Mouse (Mus musculus): Measurements from ENCODE around the gene Stk24. TPM values are rescaled to one million over a fixed set of nuclear protein-coding genes. Genes with fewer than 3 reads are reported as not detected.
A peak's percentile ranks its signal among the peaks of the same experiment; 100 is the strongest.

Stk24 gene
- polyA plus RNA-seq, 1 experiment from 2014 or later = 45.3 TPM

GRCm38 (mm10) chr14:121256896-121257295, 122.9 kb downstream of the Stk24 start:
- Histone ChIP-seq H3K4me3 (ENCODE audit: low read depth, low read length) (no peak overlapping the region), H3K4me1 (ENCODE audit: control insufficient read depth, insufficient read depth, low read length) (no peaks in the 10 kb centered on the region), H3K27ac (replicated peaks; ENCODE audit: low read depth, low read length) (no peak overlapping the region), H3K36me3 (ENCODE audit: control insufficient read depth, insufficient read depth, low read length) (peaks cover 15% of the 10 kb centered on the region), H3K9me3 (ENCODE audit: control insufficient read depth, low read length) (no peaks in the 10 kb centered on the region), H3K27me3 (ENCODE audit: control insufficient read depth, insufficient read depth, low read length) (no peaks in the 10 kb centered on the region), H3K9ac (ENCODE audit: low read length) (no peak overlapping the region), H3K4me2 (ENCODE audit: low read depth, severe bottlenecking) (no peak overlapping the region)
- DNase-seq (ENCODE audit: low spot score) (no peak), ATAC-seq (ENCODE audit: insufficient number of reproducible peaks, low FRiP score, low TSS enrichment, low read depth) (no peak)
- WGBS = 93% methylated on average over 7 of the region's 7 CpGs

GRCm38 (mm10) chr14:121255469-121255868, 124.3 kb downstream of the Stk24 start:
- H3K4me2 ChIP-seq (ENCODE audit: low read depth, severe bottlenecking) = no peak overlapping the region
- H3K36me3 ChIP-seq (ENCODE audit: control insufficient read depth, insufficient read depth, low read length) = peaks cover 13% of the 10 kb centered on the region
- no peaks in the 10 kb centered on the region for H3K9me3 ChIP-seq (ENCODE audit: control insufficient read depth, low read length)
- H3K9ac ChIP-seq (ENCODE audit: low read length) = no peak overlapping the region
- 92% methylated on average over 13 of the region's 13 CpGs for WGBS
- DNase-seq (ENCODE audit: low spot score) (no peak), ATAC-seq (ENCODE audit: insufficient number of reproducible peaks, low FRiP score, low TSS enrichment, low read depth) (no peak)
- no peaks in the 10 kb centered on the region for H3K4me1 ChIP-seq (ENCODE audit: control insufficient read depth, insufficient read depth, low read length)
- H3K4me3 ChIP-seq (ENCODE audit: low read depth, low read length) = no peak overlapping the region
- H3K27ac ChIP-seq (replicated peaks; ENCODE audit: low read depth, low read length) = no peak overlapping the region
- no peaks in the 10 kb centered on the region for H3K27me3 ChIP-seq (ENCODE audit: control insufficient read depth, insufficient read depth, low read length)

- Histone ChIP-seq H3K36me3 (ENCODE audit: control insufficient read depth, insufficient read depth, low read length) (peaks cover 13% of the 10 kb centered on the region), H3K27ac (replicated peaks; ENCODE audit: low read depth, low read length) (no peak overlapping the region), H3K9ac (ENCODE audit: low read length) (no peak overlapping the region), H3K4me1 (ENCODE audit: control insufficient read depth, insufficient read depth, low read length) (no peaks in the 10 kb centered on the region), H3K4me2 (ENCODE audit: low read depth, severe bottlenecking) (no peak overlapping the region), H3K9me3 (ENCODE audit: control insufficient read depth, low read length) (no peaks in the 10 kb centered on the region), H3K4me3 (ENCODE audit: low read depth, low read length) (no peak overlapping the region), H3K27me3 (ENCODE audit: control insufficient read depth, insufficient read depth, low read length) (no peaks in the 10 kb centered on the region)
- ATAC-seq (ENCODE audit: insufficient number of reproducible peaks, low FRiP score, low TSS enrichment, low read depth) = no peak
- DNase-seq (ENCODE audit: low spot score) = no peak
- WGBS = 94% methylated on average over 10 of the region's 10 CpGs
These were observed 124.9 kb downstream of the Stk24 start for GRCm38 (mm10) chr14:121254869-121255268.

GRCm38 (mm10) chr14:121252542-121252941, 127.3 kb downstream of the Stk24 start:
- H3K4me1 ChIP-seq (ENCODE audit: control insufficient read depth, insufficient read depth, low read length) = peaks cover 12% of the 10 kb centered on the region
- peaks cover 8% of the 10 kb centered on the region for H3K36me3 ChIP-seq (ENCODE audit: control insufficient read depth, insufficient read depth, low read length)

DNA sequence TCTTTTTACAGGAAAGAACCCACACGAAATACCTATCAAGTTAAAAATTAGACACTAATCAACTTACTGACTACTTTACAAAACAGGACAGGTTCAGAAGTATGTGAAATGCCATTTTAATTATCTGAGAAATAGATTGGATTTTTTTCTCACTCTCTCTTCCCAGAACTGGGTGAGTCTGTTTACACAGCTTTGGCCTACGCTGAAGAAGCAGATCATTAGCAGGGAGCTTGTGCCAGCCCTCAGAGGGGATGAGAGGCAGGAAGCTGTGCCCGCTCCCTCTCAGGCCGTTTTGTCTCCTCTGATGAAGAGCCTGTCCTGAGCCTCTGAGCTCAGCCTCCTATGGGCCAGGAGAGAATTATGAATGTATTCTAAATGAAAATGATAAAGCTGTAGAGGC, 128.1 kb downstream of the Stk24 start:
- WGBS = 76% methylated on average over 4 of the region's 4 CpGs
- Histone ChIP-seq H3K4me3 (ENCODE audit: low read depth, low read length) (no peak overlapping the region), H3K9ac (ENCODE audit: low read length) (no peak overlapping the region), H3K27ac (replicated peaks; ENCODE audit: low read depth, low read length) (no peak overlapping the region), H3K36me3 (ENCODE audit: control insufficient read depth, insufficient read depth, low read length) (peaks cover 6% of the 10 kb centered on the region), H3K9me3 (ENCODE audit: control insufficient read depth, low read length) (no peaks in the 10 kb centered on the region), H3K27me3 (ENCODE audit: control insufficient read depth, insufficient read depth, low read length) (no peaks in the 10 kb centered on the region), H3K4me1 (ENCODE audit: control insufficient read depth, insufficient read depth, low read length) (peaks cover 19% of the 10 kb centered on the region), H3K4me2 (ENCODE audit: low read depth, severe bottlenecking) (no peak overlapping the region)
- ATAC-seq (ENCODE audit: insufficient number of reproducible peaks, low FRiP score, low TSS enrichment, low read depth) (no peak), DNase-seq (ENCODE audit: low spot score) (no peak)

More at GRCm38 (mm10) chr14:121252542-121252941, 127.3 kb downstream of the Stk24 start:
- DNase-seq (ENCODE audit: low spot score) = no peak
- no peak for ATAC-seq (ENCODE audit: insufficient number of reproducible peaks, low FRiP score, low TSS enrichment, low read depth)
- Histone ChIP-seq H3K4me3 (ENCODE audit: low read depth, low read length) (no peak overlapping the region), H3K9me3 (ENCODE audit: control insufficient read depth, low read length) (no peaks in the 10 kb centered on the region), H3K4me2 (ENCODE audit: low read depth, severe bottlenecking) (no peak overlapping the region), H3K27me3 (ENCODE audit: control insufficient read depth, insufficient read depth, low read length) (no peaks in the 10 kb centered on the region), H3K27ac (replicated peaks; ENCODE audit: low read depth, low read length) (no peak overlapping the region), H3K9ac (ENCODE audit: low read length) (no peak overlapping the region)
- WGBS = 89% methylated on average over 10 of the region's 10 CpGs

DNA sequence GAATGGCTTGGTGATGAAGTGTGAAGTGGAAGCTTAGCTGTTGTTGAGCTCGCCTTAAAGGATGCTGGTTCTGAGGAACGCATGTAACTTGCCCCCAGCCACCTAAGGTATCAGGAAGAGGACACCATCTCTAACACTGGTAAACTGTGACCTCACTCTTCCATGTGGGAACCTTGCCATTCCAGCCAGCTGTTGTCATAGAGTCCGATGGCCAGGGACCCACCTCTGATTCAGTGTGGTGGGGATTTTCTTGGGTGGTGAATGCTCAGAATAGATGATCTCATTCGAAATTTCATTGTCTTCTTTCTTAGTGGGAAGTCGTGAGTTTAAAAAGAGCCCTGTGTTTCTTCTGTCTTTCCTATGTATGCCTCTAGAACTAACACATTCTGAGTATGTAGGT, 128.7 kb downstream of the Stk24 start:
- Histone ChIP-seq H3K36me3 (ENCODE audit: control insufficient read depth, insufficient read depth, low read length) (peaks cover 7% of the 10 kb centered on the region), H3K4me2 (ENCODE audit: low read depth, severe bottlenecking) (no peak overlapping the region), H3K27me3 (ENCODE audit: control insufficient read depth, insufficient read depth, low read length) (no peaks in the 10 kb centered on the region), H3K9ac (ENCODE audit: low read length) (no peak overlapping the region), H3K27ac (replicated peaks; ENCODE audit: low read depth, low read length) (no peak overlapping the region), H3K4me1 (ENCODE audit: control insufficient read depth, insufficient read depth, low read length) (peaks cover 25% of the 10 kb centered on the region), H3K9me3 (ENCODE audit: control insufficient read depth, low read length) (no peaks in the 10 kb centered on the region), H3K4me3 (ENCODE audit: low read depth, low read length) (no peak overlapping the region)
- WGBS = 87% methylated on average over 5 of the region's 5 CpGs
- DNase-seq (ENCODE audit: low spot score) (no peak), ATAC-seq (ENCODE audit: insufficient number of reproducible peaks, low FRiP score, low TSS enrichment, low read depth) (no peak)

DNA sequence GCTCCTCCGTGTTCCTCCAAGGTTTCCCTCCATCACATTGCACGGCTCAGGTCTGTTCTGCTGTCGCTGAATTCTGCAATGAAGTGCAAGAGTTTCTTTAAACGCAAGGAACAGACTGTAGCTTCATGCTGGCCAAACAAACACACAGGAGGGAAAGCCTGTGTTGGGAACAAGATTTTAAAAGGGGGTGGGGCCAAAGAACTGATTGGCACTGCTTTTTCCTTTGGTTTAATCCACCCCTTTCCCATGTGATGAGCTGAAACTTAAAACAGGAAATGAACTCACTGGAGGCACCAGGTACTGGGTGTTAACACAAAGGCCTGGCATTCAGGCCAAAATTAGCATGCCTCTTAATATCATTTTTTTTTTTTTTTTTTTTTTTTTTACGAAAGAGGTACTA, 131.5 kb downstream of the Stk24 start:
- ATAC-seq (ENCODE audit: insufficient number of reproducible peaks, low FRiP score, low TSS enrichment, low read depth) (no peak), DNase-seq (ENCODE audit: low spot score) (no peak)
- 78% methylated on average over 5 of the region's 5 CpGs for WGBS
- Histone ChIP-seq H3K27me3 (ENCODE audit: control insufficient read depth, insufficient read depth, low read length) (no peaks in the 10 kb centered on the region), H3K9me3 (ENCODE audit: control insufficient read depth, low read length) (no peaks in the 10 kb centered on the region), H3K36me3 (ENCODE audit: control insufficient read depth, insufficient read depth, low read length) (peaks cover 10% of the 10 kb centered on the region), H3K27ac (replicated peaks; ENCODE audit: low read depth, low read length) (peak overlapping the region; percentile 69; the same call in 1 of the 2 replicates), H3K4me3 (ENCODE audit: low read depth, low read length) (no peak overlapping the region), H3K9ac (ENCODE audit: low read length) (no peak overlapping the region), H3K4me1 (ENCODE audit: control insufficient read depth, insufficient read depth, low read length) (peaks cover 29% of the 10 kb centered on the region), H3K4me2 (ENCODE audit: low read depth, severe bottlenecking) (no peak overlapping the region)

DNA sequence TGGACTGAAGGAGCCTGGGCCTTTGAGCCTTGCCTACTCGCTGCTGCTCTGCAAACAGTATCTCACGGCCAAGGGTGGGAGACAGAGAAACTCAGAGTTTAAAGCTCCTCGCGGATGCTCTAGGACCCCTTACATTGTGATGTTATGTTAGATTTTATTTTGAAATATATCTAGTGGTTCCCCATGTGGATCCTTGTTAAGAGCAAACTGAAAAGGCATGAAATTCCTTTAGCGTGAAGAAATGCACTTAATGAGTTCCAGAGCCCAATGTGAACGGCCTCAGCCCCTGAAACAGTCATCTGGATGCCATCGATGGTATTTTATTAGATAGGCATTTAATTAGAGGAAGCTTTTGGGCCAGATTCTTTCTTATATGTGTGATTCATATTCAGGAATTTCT, 132.5 kb downstream of the Stk24 start:
- Histone ChIP-seq H3K27ac (replicated peaks; ENCODE audit: low read depth, low read length) (peak overlapping the region; percentile 83), H3K9ac (ENCODE audit: low read length) (no peak overlapping the region), H3K9me3 (ENCODE audit: control insufficient read depth, low read length) (no peaks in the 10 kb centered on the region), H3K4me3 (ENCODE audit: low read depth, low read length) (no peak overlapping the region), H3K36me3 (ENCODE audit: control insufficient read depth, insufficient read depth, low read length) (peaks cover 8% of the 10 kb centered on the region), H3K27me3 (ENCODE audit: control insufficient read depth, insufficient read depth, low read length) (no peaks in the 10 kb centered on the region), H3K4me2 (ENCODE audit: low read depth, severe bottlenecking) (no peak overlapping the region), H3K4me1 (ENCODE audit: control insufficient read depth, insufficient read depth, low read length) (peaks cover 29% of the 10 kb centered on the region)
- WGBS = 28% methylated on average over 7 of the region's 7 CpGs
- DNase-seq (ENCODE audit: low spot score) (peak; percentile 51), ATAC-seq (ENCODE audit: insufficient number of reproducible peaks, low FRiP score, low TSS enrichment, low read depth) (no peak)

DNA sequence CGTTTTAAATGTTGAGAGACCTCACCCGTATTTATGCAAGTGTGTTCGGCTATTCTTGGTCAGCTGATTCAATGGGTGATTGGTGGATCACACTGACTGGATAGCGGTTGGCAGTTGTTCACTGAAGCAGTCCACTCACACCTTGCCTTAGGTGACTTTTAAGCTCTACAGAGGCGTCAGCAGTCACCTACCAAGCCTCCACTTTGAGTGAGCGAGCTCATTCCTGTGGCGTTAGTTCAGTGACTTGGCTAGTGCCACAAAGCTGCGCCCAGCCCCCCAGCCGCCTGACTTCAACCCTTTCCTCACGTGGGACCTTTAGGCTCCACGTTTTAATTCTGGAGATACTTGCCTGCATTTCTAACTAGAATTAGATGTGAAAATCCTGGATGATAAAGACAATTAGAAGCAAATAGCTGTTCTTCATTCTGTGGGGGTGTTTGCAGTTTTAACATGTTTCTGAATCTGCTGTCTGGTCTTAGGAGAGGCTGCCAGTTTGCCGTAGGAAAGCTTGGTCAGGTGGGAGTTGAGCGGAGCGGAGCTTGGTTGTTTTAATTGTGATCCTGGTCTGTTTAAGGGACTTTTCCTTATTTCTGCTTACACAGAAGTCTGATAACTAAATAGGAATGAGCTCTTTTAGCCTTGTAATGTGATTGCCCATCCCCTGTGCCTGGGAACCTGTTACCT, 133.6 kb downstream of the Stk24 start:
- Histone ChIP-seq H3K9me3 (ENCODE audit: control insufficient read depth, low read length) (no peaks in the 10 kb centered on the region), H3K9ac (ENCODE audit: low read length) (no peak overlapping the region), H3K4me3 (ENCODE audit: low read depth, low read length) (no peak overlapping the region), H3K36me3 (ENCODE audit: control insufficient read depth, insufficient read depth, low read length) (peaks cover 8% of the 10 kb centered on the region), H3K27ac (replicated peaks; ENCODE audit: low read depth, low read length) (peak overlapping the region; percentile 83), H3K27me3 (ENCODE audit: control insufficient read depth, insufficient read depth, low read length) (no peaks in the 10 kb centered on the region), H3K4me1 (ENCODE audit: control insufficient read depth, insufficient read depth, low read length) (peaks cover 29% of the 10 kb centered on the region), H3K4me2 (ENCODE audit: low read depth, severe bottlenecking) (no peak overlapping the region)
- 76% methylated on average over 14 of the region's 14 CpGs for WGBS
- DNase-seq (ENCODE audit: low spot score) (no peak), ATAC-seq (ENCODE audit: insufficient number of reproducible peaks, low FRiP score, low TSS enrichment, low read depth) (no peak)
